Mouse (Mus musculus) spleen, embryonic (tissue): Measurements from ENCODE around the gene Tpst1.
"Not testable (repeated sequence)": the region's sequence is repeated elsewhere in the genome, so short reads cannot be mapped to it uniquely, and the experiment has no call there.

Source experiments
- CTCF ChIA-PET: fragments of 350-600 bp; sonication (Branson Sonifier 250); formaldehyde crosslinking; loops from one replicate; lab custom pipeline; 2022; lab: Charles Lee

Gene Tpst1

DNA sequence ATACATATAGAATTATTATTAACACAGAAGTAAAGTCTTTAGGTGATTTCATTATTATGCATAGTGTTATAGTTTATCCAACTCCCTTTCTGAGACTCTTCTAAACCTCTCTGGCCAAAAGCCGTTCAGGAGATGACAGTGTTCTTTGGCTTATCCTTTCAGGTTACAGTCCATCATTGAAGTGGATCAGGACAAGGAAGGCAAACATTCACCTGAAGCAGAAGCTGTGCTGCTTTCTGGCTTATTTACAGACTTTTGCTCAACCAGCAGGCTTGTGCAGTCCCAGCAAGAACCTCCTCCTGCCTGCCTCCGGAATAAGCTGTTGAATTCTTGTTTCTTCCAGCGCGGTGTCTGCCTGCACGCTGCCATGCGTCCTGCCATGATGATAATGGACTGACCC lies at the start of gene Tpst1:
TSS of gene Tpst1 (plus strand) at position 301 of the 400 bp plus-strand sequence.
- CTCF ChIA-PET, result interaction anchor here (0.7 kb wide), 1 partner anchor 53 kb away, joined by 4 read pairs; no protein-coding TSS in a partner anchor

DNA sequence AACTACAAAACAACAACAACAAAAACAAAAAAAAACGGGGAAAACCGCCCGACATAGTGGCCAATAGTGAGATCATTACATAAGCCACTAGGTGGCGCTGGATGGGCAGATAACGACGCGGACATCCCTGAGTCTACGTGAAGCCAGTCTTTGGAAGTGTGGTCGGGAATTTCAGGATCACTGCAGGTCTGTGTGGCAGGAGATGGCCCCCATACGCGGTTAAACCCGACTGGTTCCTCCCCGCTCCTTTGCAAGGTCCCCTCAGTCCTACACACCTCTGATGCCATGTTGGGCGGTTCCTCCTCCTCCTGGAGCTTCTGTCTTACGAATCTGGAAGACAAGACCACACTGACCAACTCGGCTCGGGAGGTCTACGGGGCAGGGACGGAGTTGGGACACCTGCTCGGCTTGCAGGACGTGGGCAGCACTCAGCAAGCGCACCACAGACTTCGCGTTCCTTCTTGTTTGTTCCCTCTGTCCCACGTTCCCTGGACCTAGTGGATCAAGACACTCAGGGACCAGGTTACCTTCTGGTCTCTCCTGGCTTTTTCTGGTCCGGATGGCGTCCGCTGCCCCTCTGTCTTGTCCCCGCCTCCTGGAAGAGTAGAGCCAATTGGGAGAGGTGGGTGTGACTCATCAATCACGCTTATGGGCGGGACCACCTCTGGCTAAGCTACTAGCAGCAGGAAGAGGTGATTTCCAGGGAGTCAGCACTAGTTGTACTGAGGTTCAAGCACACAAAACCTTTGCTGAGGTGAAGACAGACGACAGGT lies 49.2 kb upstream of the Tpst1 start:
- CTCF ChIA-PET, result interaction anchor here (0.6 to 2.9 kb wide), 7 partner anchors 12 to 146 kb away, joined by 3 to 11 read pairs (median 3); no protein-coding TSS in a partner anchor

DNA sequence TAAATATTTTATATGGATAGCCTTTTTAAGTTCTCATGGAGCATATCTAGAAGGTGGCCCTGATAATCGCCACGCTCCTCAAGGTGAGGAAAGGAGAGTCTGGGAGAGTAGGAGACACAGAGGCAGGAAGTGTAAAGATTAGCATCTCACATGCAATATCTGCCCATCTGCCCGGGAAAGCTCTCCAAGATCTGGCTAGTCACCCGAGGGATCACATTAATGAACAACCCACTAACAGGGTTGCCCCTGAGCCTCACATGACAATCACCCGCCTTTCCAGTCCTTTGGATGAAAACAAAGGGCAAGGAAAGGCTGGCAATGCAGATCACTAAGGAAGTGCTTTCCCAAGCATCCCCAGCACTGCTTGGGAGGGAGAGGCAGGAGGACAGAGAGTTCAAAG lies 46.0 kb upstream of the Tpst1 start:
- CTCF ChIA-PET, result interaction anchor here (0.8 kb wide), 1 partner anchor 146 kb away, joined by 4 read pairs; no protein-coding TSS in a partner anchor

DNA sequence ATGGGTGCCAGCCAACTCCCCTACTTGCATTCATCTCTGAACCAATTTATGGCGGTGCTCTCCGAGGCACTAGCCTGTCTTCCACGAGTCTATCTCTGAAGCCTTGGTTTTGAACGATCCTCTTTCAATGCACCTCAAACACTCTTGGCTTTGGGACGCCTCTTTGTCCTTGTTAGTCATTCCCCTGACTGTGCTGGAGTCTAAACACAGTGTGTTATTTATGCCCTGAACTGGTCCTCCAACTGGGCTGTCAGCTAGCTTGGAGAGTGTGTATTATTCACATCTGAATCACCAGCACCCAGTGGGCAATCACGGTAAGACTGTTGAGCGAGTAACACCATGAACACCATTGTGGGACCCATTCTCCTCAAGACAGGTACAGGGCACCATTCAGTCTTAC lies 45.4 kb upstream of the Tpst1 start:
- CTCF ChIA-PET, result no interaction called here

DNA sequence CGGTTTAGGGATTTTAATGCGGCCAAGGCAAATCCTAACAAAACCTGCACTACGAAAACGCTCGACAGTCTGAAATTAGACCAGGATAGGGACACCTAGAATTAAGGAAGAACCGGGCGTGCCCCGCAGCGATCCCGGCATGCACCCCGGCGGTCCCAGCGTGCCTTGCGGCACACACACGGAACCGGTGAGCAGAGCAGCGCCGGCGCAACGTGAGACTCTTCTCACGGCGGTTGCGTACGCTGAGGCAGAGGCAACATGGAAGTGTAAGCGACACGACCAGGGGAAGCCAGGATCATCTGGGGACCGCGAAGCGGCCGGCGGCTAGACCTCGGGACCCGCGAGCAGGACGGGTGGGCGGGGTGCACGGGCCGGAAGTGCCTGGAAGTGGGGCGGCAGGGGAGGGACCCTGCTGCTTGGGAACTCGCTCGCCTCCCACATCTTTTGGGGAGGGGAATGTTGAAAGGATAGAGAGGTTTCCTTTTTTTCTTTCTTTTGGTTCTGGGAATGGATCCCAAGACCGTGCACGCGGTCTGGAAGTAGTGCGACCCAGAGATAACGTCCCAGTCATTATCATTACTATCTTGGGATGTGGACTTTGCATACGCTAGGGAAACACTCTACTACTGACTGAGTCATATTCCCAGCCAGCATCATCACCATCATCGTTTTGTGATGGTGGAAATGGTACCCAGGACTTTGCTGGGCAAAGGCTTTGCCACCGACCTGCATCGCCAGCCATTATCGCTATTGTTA lies 43.8 kb upstream of the Tpst1 start, which contains the start of the genes Asl and Crcp:
TSS of gene Asl (minus strand) at position 106 of the 756 bp plus-strand sequence.
TSS of gene Crcp (plus strand) at position 149 of the 756 bp plus-strand sequence.
- CTCF ChIA-PET, result interaction anchor here (0.5 kb wide), 1 partner anchor 295 kb away, joined by 3 read pairs; no protein-coding TSS in a partner anchor

DNA sequence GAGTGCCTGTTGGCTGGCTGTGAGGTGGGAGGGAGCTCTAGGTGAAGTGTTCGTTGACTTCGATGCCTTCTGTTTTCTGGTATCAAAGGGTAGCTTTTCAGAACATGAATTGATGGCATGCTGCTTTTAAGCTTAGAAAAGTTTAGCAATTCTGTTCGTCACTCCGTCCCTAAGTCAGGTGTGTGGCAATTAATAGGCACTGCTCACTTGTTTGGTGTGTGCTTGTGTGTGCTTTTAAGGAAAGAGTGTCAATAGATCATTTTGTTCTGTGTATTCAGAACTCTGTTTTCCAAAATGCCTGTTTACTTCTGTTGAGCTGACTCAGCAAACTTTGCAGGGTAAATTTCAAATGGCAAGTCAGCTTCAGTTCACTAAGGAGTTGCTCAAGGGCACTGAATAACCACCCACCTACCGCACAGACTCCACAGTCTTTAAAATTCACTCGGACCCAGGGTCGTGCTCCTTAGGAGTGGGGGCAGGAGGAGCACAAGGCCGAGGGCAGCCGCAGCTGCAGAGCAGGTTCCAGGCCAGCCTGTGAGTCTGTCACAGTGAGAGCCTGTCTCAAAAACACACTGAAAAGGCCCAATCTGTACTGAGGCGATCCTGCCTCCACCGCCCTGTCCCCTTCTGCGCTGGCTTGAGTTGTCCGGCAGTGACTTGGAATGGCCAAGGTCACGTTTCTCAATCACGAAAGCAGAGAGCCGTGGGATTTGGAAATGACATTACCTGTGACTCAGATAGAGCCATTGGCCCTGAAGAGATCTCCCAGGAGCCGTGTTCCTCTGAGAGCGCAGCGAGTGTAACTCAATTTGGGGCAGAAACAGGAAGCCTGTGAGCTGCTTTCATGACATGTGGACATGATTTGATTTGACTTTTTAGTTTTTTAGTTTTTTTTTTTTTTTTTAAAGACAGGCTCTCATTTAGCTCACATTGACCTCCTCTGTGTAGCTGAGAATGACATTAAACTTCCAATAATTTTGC lies 41.4 kb upstream of the Tpst1 start:
- CTCF ChIA-PET, result interaction anchor here (0.7 to 1.5 kb wide), 2 partner anchors 10 to 82 kb away, joined by 4 to 5 read pairs; no protein-coding TSS in a partner anchor

DNA sequence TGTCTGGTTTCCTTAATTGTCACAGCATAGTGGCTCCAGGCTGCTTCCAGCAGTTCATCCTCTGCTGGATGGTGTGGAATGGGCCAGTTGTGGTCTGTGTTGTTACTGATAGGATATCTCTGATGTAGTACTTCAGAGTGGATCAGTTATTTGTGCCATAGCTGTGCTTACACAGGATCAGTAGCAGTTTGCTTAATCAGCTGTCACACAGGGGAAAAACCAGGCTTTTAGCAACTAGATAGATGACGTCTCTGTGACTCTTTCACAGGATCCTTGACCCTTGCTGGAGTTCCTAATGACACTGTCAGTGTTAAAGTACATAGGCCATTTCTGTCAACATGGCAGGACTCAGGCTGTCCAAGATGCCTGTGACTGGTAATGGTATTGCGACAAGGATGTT lies 39.3 kb upstream of the Tpst1 start:
- CTCF ChIA-PET, result no interaction called here

DNA sequence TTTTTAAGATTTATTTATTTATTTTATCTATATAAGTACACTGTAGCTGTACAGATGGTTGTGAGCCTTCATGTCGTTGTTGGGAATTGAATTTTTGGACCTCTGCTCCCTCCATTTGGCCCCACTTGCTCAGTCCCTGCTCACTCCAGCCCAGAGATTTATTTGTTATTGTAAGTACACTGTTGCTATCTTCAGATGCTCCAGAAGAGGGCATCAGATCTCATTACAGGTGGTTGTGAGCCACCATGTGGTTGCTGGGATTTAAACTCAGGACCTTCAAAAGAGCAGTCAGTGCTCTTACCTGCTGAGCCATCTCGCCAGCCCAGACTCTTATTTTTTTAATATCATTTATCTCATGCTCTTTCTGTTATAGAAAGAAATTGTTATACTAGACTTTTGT lies 36.8 kb upstream of the Tpst1 start:
- CTCF ChIA-PET, result not testable (repeated sequence)

DNA sequence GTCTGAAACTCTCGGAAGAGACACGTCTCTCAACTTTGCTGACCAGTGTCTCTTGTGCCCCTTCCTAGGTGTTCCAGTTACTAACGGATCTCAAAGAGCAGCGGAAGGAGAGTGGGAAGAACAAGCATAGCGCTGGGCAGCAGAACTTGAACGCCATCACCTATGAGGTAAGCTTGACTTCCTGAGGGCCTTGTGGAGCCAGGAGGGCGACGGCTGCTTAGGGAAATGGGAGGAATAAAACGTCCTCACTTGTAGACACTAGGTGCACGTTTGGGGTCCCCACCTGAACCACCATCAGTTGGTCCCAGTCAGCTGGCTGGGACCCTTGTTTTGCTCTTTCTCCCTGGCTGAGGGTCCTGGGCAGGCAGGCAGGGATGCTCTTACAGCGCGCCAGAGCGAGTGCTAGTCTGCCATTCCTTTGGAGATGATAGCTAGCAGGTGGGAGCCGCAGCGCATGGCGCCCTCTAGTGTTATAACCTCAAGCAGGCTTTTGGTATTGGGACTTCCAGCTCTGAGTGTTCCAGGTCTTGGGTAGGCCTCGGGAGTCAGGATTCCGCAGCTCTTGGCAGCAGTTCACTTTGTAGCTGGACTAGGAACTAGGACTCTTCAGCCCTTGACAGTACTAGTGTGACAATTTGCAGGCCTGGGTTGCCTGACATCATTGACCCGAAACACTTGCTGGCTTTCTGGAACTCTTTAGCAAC lies 35.2 kb upstream of the Tpst1 start:
- CTCF ChIA-PET, result interaction anchor here (0.6 to 0.8 kb wide), 2 partner anchors 14 to 103 kb away, joined by 3 to 4 read pairs; no protein-coding TSS in a partner anchor

DNA sequence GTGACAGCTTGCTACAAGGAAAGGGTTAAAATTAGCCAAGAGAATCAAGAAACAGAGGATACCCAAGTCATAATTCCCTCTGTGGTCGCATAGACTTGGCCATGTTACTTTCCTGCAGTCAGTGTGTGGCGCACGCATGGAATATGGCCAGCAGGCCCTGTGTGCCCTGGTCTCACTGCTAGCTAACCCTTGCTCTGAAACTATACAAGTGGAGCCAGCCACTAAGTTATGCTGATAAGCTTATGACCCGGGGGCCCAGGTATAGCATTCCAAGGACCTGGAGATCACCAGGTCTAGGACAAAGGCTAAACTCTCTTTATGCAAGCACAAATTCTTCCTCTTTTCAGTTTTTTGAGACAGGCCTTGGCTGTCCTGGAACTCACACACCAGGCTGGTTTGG lies 32.3 kb upstream of the Tpst1 start:
- CTCF ChIA-PET, result no interaction called here

DNA sequence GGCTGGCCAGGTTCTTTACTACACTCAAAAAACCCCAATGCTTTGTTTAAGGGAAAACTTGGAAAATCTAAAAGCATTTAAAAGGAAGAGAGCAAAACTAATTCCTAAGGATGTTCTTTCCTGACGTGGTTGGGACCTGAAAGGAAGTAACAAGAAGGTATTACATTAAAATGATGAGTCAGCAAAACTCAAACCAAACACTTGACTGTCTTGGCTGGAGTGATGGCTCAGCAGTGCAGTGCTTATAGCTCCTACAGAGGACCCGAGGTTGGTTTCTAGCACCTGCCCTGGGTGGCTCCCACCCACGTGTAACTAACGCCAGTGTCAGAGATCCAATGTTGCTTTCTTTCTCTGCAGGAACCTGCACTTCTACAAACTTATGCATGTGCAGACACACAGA lies 31.9 kb upstream of the Tpst1 start:
- CTCF ChIA-PET, result interaction anchor here (1.1 kb wide), 1 partner anchor 11 kb away, joined by 4 read pairs; no protein-coding TSS in a partner anchor

DNA sequence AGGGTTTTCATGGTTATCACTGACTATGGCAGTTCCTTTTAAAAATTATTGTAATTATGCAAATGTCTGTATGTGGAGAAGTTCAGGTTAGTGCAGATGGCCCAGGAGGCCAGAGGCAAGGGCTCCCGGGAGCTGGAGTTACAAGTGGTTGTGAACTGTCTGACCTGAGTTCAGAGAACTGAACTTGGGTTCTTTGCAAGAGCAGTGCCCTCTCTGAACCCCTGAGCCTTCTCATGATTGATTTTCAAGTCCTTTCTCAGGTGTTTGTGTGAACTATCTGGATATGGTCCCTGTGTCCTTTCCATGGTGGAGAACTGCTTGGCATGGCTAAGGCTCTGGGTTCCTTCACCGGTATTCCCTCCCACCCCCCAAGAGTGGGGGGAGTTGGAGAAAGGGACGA lies 29.4 kb upstream of the Tpst1 start:
- CTCF ChIA-PET, result interaction anchor here (0.6 to 0.7 kb wide), 2 partner anchors 110 to 150 kb away, joined by 3 to 4 read pairs; no protein-coding TSS in a partner anchor

DNA sequence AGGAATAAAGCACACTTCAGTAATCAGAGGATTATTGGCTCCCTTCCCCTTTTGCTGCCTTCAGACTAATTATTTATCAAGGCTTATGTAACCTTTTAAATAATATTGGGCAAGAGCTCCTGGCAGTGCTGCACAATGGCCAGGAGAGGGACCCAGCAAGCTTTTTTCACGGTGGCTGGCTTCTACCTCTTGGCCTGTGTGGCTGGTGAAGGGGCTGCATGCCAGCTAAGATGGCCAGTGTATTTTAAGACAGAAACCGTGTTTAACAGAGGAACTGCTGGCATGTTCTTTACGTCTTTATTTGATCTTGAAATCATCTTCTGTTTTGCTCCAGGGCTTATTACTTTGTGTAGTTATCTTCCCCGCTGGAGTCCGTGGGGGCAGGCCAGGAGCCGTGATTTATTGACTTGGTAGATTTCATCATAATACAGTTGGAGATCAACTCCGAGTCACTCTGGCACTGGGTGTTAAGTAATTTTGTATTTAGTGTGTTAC lies 28.9 kb upstream of the Tpst1 start:
- CTCF ChIA-PET, result interaction anchor here (0.5 to 1.1 kb wide), 5 partner anchors 11 to 212 kb away, joined by 3 to 5 read pairs (median 4); no protein-coding TSS in a partner anchor

DNA sequence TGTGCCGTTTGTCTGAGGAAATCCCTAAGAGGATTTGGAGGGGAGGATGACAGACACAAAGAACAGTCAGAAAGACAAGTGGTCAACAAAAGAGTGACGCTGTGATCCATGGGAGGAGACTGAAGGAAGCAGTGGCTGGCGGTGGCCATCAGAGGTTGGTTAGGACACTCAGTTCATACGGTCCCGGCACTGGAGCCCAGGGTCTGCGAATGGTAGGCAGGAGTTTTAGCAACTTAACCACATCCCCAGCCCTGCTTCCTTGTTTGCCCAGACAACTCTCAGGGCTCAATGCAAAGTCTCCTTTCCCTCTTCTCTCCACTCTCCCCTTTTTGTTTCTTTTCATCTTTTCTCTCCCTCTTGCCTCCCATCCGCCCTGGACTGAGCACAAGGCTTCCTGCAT lies 27.0 kb upstream of the Tpst1 start:
- CTCF ChIA-PET, result no interaction called here

DNA sequence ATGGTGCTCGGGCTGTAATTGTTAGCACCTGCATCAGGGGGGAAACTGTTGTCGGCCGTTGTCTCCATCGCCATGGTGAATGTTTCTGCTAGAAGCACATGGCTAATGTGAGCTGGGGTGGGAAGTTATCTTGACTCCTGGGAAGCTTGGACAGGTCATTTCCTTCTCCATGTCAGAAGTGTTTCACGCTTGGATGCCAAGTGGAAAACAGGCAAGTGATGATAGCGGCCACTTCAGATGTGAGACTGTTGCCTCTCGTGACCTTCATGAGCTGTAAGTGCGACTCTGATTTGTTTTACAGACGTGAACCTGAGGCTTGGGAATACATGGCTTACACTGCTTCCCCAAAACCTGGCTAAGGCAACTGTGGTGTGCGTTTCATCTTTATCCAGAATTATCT lies 26.5 kb upstream of the Tpst1 start:
- CTCF ChIA-PET, result no interaction called here

DNA sequence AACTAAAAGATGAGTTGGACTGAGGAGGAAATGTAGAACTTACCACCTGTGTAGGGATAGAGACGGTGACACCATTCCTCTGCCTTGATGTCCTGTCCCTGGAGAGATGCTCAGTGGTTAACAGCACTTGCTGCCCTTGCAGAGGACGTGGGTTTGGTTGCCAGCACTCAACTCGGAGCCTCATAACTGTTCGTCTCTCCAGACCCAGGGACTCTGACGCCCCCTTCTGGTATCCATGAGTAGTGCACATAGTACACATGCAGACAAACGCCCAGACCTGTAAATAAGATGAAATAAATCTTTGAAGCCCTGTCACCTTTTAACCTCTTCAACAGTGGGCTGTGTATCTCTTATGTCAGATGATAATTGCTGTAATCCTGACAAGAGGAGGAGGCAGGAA lies 26.1 kb upstream of the Tpst1 start:
- CTCF ChIA-PET, result no interaction called here

DNA sequence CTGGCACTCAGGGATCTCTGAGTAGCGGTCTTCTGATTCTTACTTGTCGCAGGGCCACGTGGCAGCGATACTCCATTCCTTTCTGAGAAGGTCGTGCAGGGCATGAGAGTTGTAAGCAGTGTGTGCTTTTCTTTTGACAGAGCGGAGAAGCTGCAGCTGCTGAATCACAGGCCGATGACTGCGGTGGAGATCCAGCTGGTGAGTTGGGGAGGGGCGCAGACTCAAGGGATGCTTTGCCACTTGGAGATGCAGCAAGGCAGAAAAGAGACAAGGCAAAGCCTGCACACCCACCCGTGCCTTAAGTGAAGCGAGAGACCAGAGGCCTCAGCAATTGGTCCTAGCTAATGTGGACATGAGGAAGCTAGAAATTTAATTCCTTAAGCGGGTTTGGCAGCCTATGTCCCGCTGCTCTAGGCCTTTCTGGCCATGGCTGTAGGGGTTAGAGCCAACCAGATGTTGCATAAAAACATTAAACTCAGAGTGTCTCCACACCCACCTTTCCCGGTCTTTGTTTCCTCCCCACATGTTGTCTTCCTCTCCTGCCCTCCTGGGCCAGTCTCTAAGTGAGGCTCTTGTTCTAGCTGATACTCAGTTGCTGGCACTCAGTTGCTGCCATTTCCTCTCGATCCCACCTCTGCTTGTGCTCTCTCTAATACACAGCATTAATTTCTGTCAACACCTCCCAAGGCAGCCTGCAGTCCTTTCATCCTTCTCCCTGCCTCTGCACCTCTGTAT lies 24.2 kb upstream of the Tpst1 start:
- CTCF ChIA-PET, result interaction anchor here (0.7 kb wide), 1 partner anchor 18 kb away, joined by 3 read pairs; no protein-coding TSS in a partner anchor

DNA sequence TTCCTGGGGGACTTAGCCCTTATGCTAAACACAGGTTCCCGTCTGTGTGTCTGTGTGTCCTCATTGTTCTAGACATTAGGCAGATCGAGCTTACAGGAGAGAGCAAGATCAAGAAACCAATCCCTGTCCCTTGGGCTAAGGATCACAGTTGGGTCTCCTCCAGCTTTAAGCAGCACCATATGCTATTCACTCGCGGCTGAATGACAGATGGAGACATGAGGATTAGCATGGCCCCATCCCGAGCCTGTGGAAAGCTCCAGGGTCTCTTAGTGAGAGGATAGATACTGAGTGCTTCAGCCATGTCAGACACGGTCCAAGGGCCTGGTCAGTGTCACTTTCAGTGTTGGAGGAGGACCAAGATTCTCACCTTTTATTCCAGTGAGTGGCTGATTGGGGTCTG lies 22.7 kb upstream of the Tpst1 start:
- CTCF ChIA-PET, result interaction anchor here (0.6 to 1.0 kb wide), 2 partner anchors 15 to 438 kb away, joined by 3 to 7 read pairs; no protein-coding TSS in a partner anchor
